Mouse (Mus musculus): ENCODE data around the gene Nudt13. TPM values are rescaled to one million over a fixed set of nuclear protein-coding genes. Genes with fewer than 3 reads are reported as not detected.

Gene Nudt13
- polyA plus RNA-seq (2015; fragmentation: Nextera tagmentation; extraction: Ambion mirVana) = 14.6 and 25.8 TPM in 2 replicates

DNA sequence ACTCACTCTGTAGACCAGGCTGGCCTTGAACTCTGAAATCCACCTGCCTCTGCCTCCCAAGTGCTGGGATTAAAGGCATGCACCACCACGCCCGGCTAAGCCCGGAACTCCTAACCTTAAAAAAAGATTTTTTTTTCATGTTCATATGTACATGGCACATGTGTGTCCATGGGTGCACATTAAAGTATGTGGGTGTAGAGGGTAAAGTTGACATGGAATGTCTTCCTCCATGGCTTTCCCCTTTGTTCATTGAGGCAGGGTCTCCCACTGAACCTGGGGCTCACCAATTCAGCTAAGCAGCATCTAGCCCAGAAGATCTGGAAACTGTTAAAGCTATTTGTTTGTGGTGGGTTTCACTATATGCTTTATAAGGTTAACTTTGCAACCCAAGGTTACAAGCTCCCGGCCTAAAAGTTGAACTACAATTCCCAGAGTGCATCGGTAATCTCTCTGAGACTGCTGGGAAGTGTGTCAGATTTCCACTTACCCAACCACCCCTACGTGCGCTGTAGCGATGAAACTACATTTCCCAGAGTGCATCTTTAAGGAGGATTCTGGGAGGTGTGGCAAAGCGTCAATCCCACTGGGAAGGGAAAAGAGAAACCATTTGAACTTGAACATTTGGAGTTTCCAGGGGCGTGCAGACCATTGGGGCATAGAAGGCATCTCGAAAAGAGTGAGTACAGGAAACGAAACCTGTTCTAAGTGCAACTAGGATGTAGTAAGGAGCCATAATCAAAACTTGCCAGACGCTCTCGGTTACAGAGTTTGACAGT lies at the start of gene Nudt13:
Gene Nudt13, plus strand, starts transcription at position 581 of the 776 bp plus-strand sequence.

DNA sequence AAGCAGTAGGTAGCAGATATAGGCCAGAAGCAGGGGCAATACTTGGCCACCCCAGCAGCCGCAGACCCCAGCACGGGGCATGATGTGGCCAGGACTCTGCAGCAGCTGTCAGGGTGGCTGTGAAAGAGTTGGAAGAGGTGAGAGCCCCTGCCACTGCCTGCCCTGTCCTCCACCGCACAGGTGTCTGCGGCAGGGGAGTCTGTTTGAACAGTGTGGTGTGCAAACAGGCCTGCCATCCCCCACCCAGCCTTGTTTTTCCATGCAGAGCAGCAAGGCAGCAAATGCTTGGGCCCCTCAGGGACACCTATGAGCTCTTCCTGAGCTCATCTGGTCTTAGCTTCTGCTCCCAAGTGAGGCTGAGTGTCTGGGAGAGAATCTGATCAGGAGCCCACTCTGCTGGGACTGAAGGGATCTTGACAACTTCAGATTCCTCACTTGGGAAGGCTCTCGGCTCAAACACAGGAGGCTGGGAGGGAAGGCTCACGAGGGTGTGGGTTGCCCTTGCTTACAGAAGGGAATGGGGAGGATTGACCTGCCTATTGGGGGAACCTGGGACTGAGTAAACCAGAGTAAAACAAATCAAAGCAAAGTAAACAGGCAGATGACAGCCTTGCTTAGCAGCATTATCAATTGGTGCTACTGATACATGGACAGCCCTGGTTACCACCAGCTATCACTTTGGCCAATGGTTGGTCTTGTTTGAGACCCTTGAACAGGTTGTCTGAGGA lies 25.3 kb upstream of the Nudt13 start, which contains the start of gene Kcnk16:
Gene Kcnk16, minus strand, starts transcription at position 118 of the 728 bp plus-strand sequence.

DNA sequence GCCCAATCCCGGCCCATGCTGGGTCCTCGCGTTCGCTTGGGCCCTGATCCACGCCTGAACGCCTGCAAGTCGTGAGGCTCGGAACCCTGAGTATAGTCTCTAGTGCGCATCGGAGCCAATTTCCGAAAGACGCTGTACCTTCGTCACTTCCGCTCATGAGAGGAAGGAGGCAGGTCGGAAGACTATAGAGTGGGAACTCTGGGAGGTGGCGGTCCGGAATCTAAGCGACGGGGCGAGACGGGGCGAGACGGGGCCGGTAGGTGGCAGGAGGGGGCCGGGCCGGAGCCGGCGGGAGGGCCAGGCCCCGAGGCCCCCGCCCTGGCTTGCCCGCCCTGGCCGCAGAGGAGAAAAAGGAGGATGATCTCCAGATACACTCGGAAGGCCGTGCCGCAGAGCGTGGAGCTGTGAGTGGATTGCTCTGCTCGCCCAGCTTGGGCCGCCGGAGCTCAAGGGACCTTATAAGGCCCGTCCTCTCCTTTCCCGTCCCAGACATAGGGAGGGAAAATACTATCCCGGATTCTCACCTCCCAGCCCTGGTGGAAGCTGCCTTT lies 53.6 kb downstream of the Nudt13 start, which contains the start of the genes Ecd and Fam149b:
Gene Ecd, minus strand, starts transcription at position 131 of the 551 bp plus-strand sequence.
Gene Fam149b, plus strand, starts transcription at position 172 of the 551 bp plus-strand sequence.

Other genes with a start within 250 kb of the Nudt13 start
- 21.0 and 25.3 TPM in 2 replicates for gene Saysd1, start 156.2 kb upstream of the Nudt13 start, polyA plus RNA-seq (2015; fragmentation: Nextera tagmentation; extraction: Ambion mirVana)
- 3.2 and 4.5 TPM in 2 replicates for gene Kcnk5, start 112.9 kb upstream of the Nudt13 start, polyA plus RNA-seq (2015; fragmentation: Nextera tagmentation; extraction: Ambion mirVana)
- 0.15 TPM in 1 of 2 replicates, not detected in the other for gene Kcnk16, start 25.5 kb upstream of the Nudt13 start, polyA plus RNA-seq (2015; fragmentation: Nextera tagmentation; extraction: Ambion mirVana)
- gene Ecd, start 53.4 kb downstream of the Nudt13 start, polyA plus RNA-seq (2015; fragmentation: Nextera tagmentation; extraction: Ambion mirVana) = 22.5 and 33.4 TPM in 2 replicates
- 19.8 and 19.9 TPM in 2 replicates for gene Fam149b, start 53.5 kb downstream of the Nudt13 start, polyA plus RNA-seq (2015; fragmentation: Nextera tagmentation; extraction: Ambion mirVana)
- 68.1 and 85.6 TPM in 2 replicates for gene Dnajc9, start 94.2 kb downstream of the Nudt13 start, polyA plus RNA-seq (2015; fragmentation: Nextera tagmentation; extraction: Ambion mirVana)
- 117 and 138 TPM in 2 replicates for gene Mrps16, start 98.9 kb downstream of the Nudt13 start, polyA plus RNA-seq (2015; fragmentation: Nextera tagmentation; extraction: Ambion mirVana)
- gene Cfap70, start 157.5 kb downstream of the Nudt13 start, polyA plus RNA-seq (2015; fragmentation: Nextera tagmentation; extraction: Ambion mirVana) = 1.4 and 1.7 TPM in 2 replicates
- gene Anxa7, start 185.4 kb downstream of the Nudt13 start, polyA plus RNA-seq (2015; fragmentation: Nextera tagmentation; extraction: Ambion mirVana) = 43.4 and 69.8 TPM in 2 replicates
- gene Mss51, start 202.2 kb downstream of the Nudt13 start, polyA plus RNA-seq (2015; fragmentation: Nextera tagmentation; extraction: Ambion mirVana) = 0.35 TPM in 2 replicates